Mouse (Mus musculus) forebrain, embryonic 14.5 days (tissue): ENCODE data around the gene Olfr506. TPM values are rescaled to one million over a fixed set of nuclear protein-coding genes. Genes with fewer than 3 reads are reported as not detected.

ENCODE experiments used
- ATAC-seq: fragments of 200-750 bp; cut with Nextera tagmentation; 2 replicates; pipeline ENCODE4 v1.8.0; 2017; ENCODE audit warnings: mild to moderate bottlenecking, moderate library complexity
- DNase-seq: peaks from one replicate; pipeline ENCODE4 v3.0.0-alpha.2; 2015; ENCODE audit warnings: low spot score
- H3K27ac ChIP-seq: fragments of 300-500 bp; sonication (generic); 2 replicates; pipeline ENCODE4 v1.5.1; 2014; ENCODE audit warnings: low read depth, mild to moderate bottlenecking, control low read depth, low read length, moderate library complexity
- H3K27me3 ChIP-seq: fragments of 300-500 bp; sonication (generic); replicated peaks from 2 replicates; pipeline ENCODE4 v1.6.1; 2014; ENCODE audit warnings: low read length, control low read depth, mixed read lengths; ENCODE audit not compliant: control insufficient read depth, insufficient read depth
- H3K36me3 ChIP-seq: fragments of 300-500 bp; sonication (generic); 2 replicates; pipeline ENCODE4 v1.6.1; 2014; ENCODE audit warnings: low read length, control low read depth; ENCODE audit not compliant: control insufficient read depth, insufficient read depth
- H3K4me1 ChIP-seq: fragments of 300-500 bp; sonication (generic); 2 replicates; pipeline ENCODE4 v1.6.1; 2014; ENCODE audit warnings: antibody characterized with exemption, low read length, control low read depth; ENCODE audit not compliant: control insufficient read depth, insufficient read depth
- H3K4me2 ChIP-seq: fragments of 300-500 bp; sonication (generic); 2 replicates; pipeline ENCODE4 v1.6.1; 2014; ENCODE audit warnings: mild to moderate bottlenecking, control low read depth, low read length
- H3K4me3 ChIP-seq: fragments of 300-500 bp; sonication (generic); 2 replicates; pipeline ENCODE4 v1.5.1; 2014; ENCODE audit warnings: low read depth, low read length, control low read depth
- H3K9ac ChIP-seq: fragments of 300-500 bp; sonication (generic); 2 replicates; pipeline ENCODE4 v1.6.1; 2014; ENCODE audit warnings: mild to moderate bottlenecking, low read length, control low read depth, moderate library complexity
- H3K9me3 ChIP-seq: fragments of 300-500 bp; sonication (generic); replicated peaks from 2 replicates; pipeline ENCODE4 v1.6.1; 2016; ENCODE audit warnings: low read length, control low read depth, mixed read lengths; ENCODE audit not compliant: control insufficient read depth
- WGBS: fragments of 180-500 bp; shearing (Covaris S2); extraction: QIAGEN DNeasy Blood & Tissue Kit; methylation state at CpG from one replicate; pipeline ENCODE4 v1.1.7; 2014; 5-methylcytosine and 5-hydroxymethylcytosine counted together
- polyA plus RNA-seq: library from polyadenylated mRNA; unstranded; fragments of >200 nt; fragmentation: Nextera tagmentation; extraction: Ambion mirVana; gene quantifications from 2 replicates; pipeline ENCODE4 v1.2.1, GENCODE M21; 2014

Olfr506 gene
- polyA plus RNA-seq, 1 experiment from 2014 or later: not detected

GRCm38 (mm10) chr7:108662419-108662818, 51.8 kb downstream of the Olfr506 start:
- Histone ChIP-seq H3K4me3 (no peak overlapping the region), H3K27me3 (no peaks in the 10 kb centered on the region), H3K27ac (no peak overlapping the region), H3K4me1 (no peaks in the 10 kb centered on the region), H3K9me3 (no peaks in the 10 kb centered on the region), H3K4me2 (no peak overlapping the region), H3K9ac (no peak overlapping the region), H3K36me3 (no peaks in the 10 kb centered on the region)
- DNase-seq (no peak), ATAC-seq (no peak)
- WGBS: 74% methylated on average over 3 of the region's 3 CpGs

Other genes starting within 250 kb of the Olfr506 start
- not detected in 2 replicates for gene Olfr494, start 245.5 kb upstream of the Olfr506 start, polyA plus RNA-seq
- gene Olfr495, start 217.6 kb upstream of the Olfr506 start, polyA plus RNA-seq: not detected in 2 replicates
- gene Olfr497, start 190.4 kb upstream of the Olfr506 start, polyA plus RNA-seq: not detected in 2 replicates
- gene Olfr498, start 145.5 kb upstream of the Olfr506 start, polyA plus RNA-seq: not detected in 2 replicates
- gene Olfr502, start 85.7 kb upstream of the Olfr506 start, polyA plus RNA-seq: not detected in 2 replicates
- gene Olfr503, start 66.3 kb upstream of the Olfr506 start, polyA plus RNA-seq: not detected in 2 replicates
- not detected in 2 replicates for gene Olfr504, start 45.0 kb upstream of the Olfr506 start, polyA plus RNA-seq
- gene Olfr507, start 11.0 kb downstream of the Olfr506 start, polyA plus RNA-seq: not detected in 2 replicates
- not detected in 2 replicates for gene Olfr508, start 19.2 kb downstream of the Olfr506 start, polyA plus RNA-seq
- gene Olfr509, start 41.1 kb downstream of the Olfr506 start, polyA plus RNA-seq: not detected in 2 replicates
- gene Olfr510, start 55.6 kb downstream of the Olfr506 start, polyA plus RNA-seq: not detected in 2 replicates
- gene Olfr512, start 102.5 kb downstream of the Olfr506 start, polyA plus RNA-seq: not detected in 2 replicates
- not detected in 2 replicates for gene Olfr513, start 140.2 kb downstream of the Olfr506 start, polyA plus RNA-seq
- not detected in 2 replicates for gene Olfr514, start 215.2 kb downstream of the Olfr506 start, polyA plus RNA-seq
- not detected in 2 replicates for gene Olfr516, start 239.7 kb downstream of the Olfr506 start, polyA plus RNA-seq